Mouse (Mus musculus) kidney, adult 2 months (tissue): ENCODE measurements around the gene Hoxa9.

ENCODE experiments used
- CTCF ChIP-seq: fragments of 200-500 bp; conservative IDR thresholded peaks from 2 replicates; pipeline ENCODE4 v1.5.1; 2011; ENCODE audit warnings: low read depth, mild to moderate bottlenecking, control low read depth, low read length, moderate library complexity, mixed read lengths; ENCODE audit not compliant: insufficient read depth, insufficient read length
- POLR2A ChIP-seq: fragments of 200-500 bp; IDR thresholded peaks from one replicate; pipeline ENCODE4 v1.6.1; 2011; ENCODE audit warnings: low read depth, low read length, control low read depth

DNA sequence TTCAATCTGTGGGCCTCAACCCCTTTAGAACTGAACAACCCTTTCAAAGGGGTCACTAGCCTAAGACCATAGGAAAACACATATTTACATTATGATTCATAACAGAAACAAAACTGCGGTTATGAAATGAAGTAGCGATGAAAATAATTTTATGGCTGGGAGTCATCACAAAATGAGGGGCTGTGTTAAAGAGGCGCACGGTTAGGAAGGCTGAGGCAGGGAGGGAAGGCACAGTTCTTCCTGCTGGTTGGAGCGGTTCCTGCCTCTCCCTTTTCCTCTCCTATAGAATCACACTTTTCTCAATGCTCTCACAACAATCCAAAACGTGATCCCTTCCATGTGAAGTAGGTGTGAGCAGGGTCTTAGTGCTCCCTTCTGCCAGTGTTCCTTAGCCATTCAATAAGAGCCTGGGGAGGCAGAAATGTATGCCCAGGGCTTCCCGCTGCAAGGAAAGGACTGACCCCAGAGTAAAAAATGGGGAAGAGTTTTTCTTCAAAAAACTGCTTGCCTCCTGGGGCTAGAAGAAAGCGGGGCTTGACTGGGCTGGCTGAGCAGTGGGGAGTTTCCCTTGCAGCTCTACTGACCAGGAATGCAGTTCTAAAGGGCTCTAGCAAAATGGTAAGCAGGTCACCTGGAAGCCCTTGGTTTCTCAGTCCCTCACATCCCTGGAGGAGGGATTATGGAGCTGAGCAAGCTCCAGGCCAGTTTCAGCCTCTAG lies 44.8 kb upstream of the Hoxa9 start:
- no peak for TF ChIP-seq POLR2A
- no peak for TF ChIP-seq CTCF
